Mouse (Mus musculus): ENCODE measurements around the gene Sox10.

GRCm38 (mm10) chr15:79122546-79122945 is 42.5 kb downstream of the Sox10 start:
- no peak for TF ChIP-seq NANOG (IDR thresholded peaks at IDR 0.05; ENCODE audit: borderline replicate concordance, low read length)
- TF ChIP-seq CTCF (conservative IDR thresholded peaks at IDR 0.05; ENCODE audit: low read length): no peak
- TF ChIP-seq POU5F1 (IDR thresholded peaks at IDR 0.05; ENCODE audit: borderline replicate concordance, low read length): no peak

All from E14TG2a.4 (cell line).